Mouse (Mus musculus): ENCODE measurements around the gene Bckdhb.

DNA sequence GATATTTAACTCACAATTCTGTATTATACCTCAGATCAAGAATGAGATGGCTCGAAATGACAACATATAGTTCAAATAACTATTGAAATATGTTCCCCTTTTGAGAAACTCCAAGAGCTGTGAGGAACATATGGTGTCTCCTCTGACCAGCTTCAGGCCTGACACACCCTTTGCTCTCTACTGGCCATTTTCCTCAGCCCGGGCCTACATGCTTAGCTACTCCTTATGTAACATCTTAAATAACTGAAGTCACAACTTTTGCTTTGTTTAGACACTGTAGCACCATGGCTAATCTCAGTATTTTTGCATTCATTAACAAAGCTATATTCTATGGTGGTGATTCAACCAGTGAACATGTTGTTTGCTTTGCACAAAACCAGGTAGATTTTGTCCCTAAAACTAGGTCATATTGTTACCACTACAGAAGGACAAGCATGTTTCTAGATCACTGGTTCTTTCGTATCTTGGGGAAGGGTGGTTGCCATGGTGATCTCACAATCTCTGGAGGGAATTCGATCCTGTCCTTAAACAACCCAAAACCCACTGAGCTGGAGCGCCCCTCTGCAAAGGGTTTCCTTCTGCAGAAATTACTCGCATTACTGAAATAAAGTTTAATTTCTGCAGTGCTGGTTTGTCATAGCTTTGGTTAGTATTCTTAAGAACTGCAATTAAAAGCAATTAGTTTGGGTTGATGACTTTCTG, 185.0 kb downstream of the Bckdhb start:
- TF ChIP-seq GATA1 (IDR thresholded peaks at IDR 0.05; ENCODE audit: borderline replicate concordance, low read length) = no peak
- TF ChIP-seq CTCF (IDR thresholded peaks at IDR 0.05; ENCODE audit: low read depth, low read length) = no peak
